Mouse (Mus musculus) hematopoietic stem cell, adult 5-6 weeks (primary cell): ENCODE measurements around the gene Bora. TPM values are rescaled to one million over a fixed set of nuclear protein-coding genes. Genes with fewer than 3 reads are reported as not detected.

ENCODE experiments used
- total RNA-seq: library from RNA; stranded (forward); fragments of 172-1452, 232-1000 nt; gene quantifications from 2 replicates; pipeline ENCODE4 v1.2.3, GENCODE M21; 2017

Gene Bora
- total RNA-seq, 1 experiment from 2014 or later = 44.4 TPM

Other genes with a start within 250 kb of the Bora start
- gene Rpl36a-ps1, start 51.9 kb upstream of the Bora start, total RNA-seq = 7.5 and 58.0 TPM in 2 replicates
- 52.2 and 59.8 TPM in 2 replicates for gene Mzt1, start 88 bp upstream of the Bora start, total RNA-seq
- 56.7 and 58.5 TPM in 2 replicates for gene Pibf1, start 53.2 kb downstream of the Bora start, total RNA-seq
- 52.9 and 86.9 TPM in 2 replicates for gene Dis3, start 53.5 kb downstream of the Bora start, total RNA-seq